8 mouse cellular contexts compared by ENCODE assay signal in genomic region chr12:91589542-91589846, GRCm38 (mm10). TPM values are rescaled to one million over a fixed set of nuclear protein-coding genes. Genes with fewer than 3 reads are reported as not detected.
DNase-seq lines count a peak whose midpoint lies in the region; ATAC-seq and TF ChIP-seq lines count a peak whose summit lies in the region.

No protein-coding gene starts in this region.

- peak overlapping the region; percentile 57 for H3K4me2 ChIP-seq in kidney, postnatal 0 days (ENCODE audit: low read length)
- peak overlapping the region; percentile 65 for H3K4me2 ChIP-seq in hindbrain, postnatal 0 days (ENCODE audit: low read depth, low read length)
- peak overlapping the region; percentile 61 for H3K4me2 ChIP-seq in midbrain, postnatal 0 days (ENCODE audit: low read depth, low read length, poor library complexity, severe bottlenecking)

- ATAC-seq in kidney, postnatal 0 days (replicated peaks; ENCODE audit: low FRiP score, low read depth): no peak
- no peak for ATAC-seq in hindbrain, postnatal 0 days
- ATAC-seq in midbrain, postnatal 0 days (ENCODE audit: low FRiP score): no peak

- peak overlapping the region; percentile 100 for H3K9ac ChIP-seq in kidney, postnatal 0 days (ENCODE audit: low read depth, low read length)
- peak overlapping the region; percentile 99 for H3K9ac ChIP-seq in hindbrain, postnatal 0 days (replicated peaks; ENCODE audit: low read length)
- H3K9ac ChIP-seq in midbrain, postnatal 0 days (replicated peaks; ENCODE audit: low read length, poor library complexity, severe bottlenecking): peak overlapping the region; percentile 100

- H3K9me3 ChIP-seq in kidney, postnatal 0 days (replicated peaks; ENCODE audit: low read length): no peaks in the 10 kb centered on the region
- H3K9me3 ChIP-seq in hindbrain, postnatal 0 days (ENCODE audit: low read length): no peaks in the 10 kb centered on the region
- no peaks in the 10 kb centered on the region for H3K9me3 ChIP-seq in midbrain, postnatal 0 days (ENCODE audit: low read length)

- TF ChIP-seq POLR2A in cortical plate, adult 2 months (IDR thresholded peaks at IDR 0.05; ENCODE audit: extremely low read depth, insufficient read depth, low read length): no peak

- H3K27me3 ChIP-seq in kidney, postnatal 0 days (ENCODE audit: insufficient read depth, low read length): no peaks in the 10 kb centered on the region
- H3K27me3 ChIP-seq in hindbrain, postnatal 0 days (ENCODE audit: insufficient read depth, low read length): no peaks in the 10 kb centered on the region
- H3K27me3 ChIP-seq in midbrain, postnatal 0 days (ENCODE audit: insufficient read depth, low read length): no peaks in the 10 kb centered on the region

- peak overlapping the region; percentile 100 for H3K27ac ChIP-seq in kidney, postnatal 0 days
- H3K27ac ChIP-seq in cortical plate, adult 2 months (ENCODE audit: insufficient read depth, low read length): peak overlapping the region; percentile 88
- H3K27ac ChIP-seq in hindbrain, postnatal 0 days: peak overlapping the region; percentile 99
- H3K27ac ChIP-seq in midbrain, postnatal 0 days (ENCODE audit: low read depth, low read length): peak overlapping the region; percentile 100

- WGBS in kidney, postnatal 0 days: 0% methylated on average over 11 of the region's 11 CpGs
- WGBS in hindbrain, postnatal 0 days: 0% methylated on average over 11 of the region's 11 CpGs
- 0% methylated on average over 10 of the region's 11 CpGs for WGBS in midbrain, postnatal 0 days

- DNase-seq in kidney, postnatal 0 days (ENCODE audit: low spot score): no peak
- no peak for DNase-seq in kidney, postnatal 4 days
- DNase-seq in hindbrain, postnatal 0 days (ENCODE audit: low spot score): no peak
- no peak for DNase-seq in midbrain, postnatal 0 days (ENCODE audit: low spot score)
- DNase-seq in MN1 (ENCODE audit: low spot score): no peak
- DNase-seq in layer of hippocampus, postnatal 10 days (ENCODE audit: low spot score in 2 of 2): no peak
- DNase-seq in urinary bladder, adult 18-20 months (ENCODE audit: low spot score in 2 of 2): no peak

- no peak for TF ChIP-seq CTCF in kidney, postnatal 0 days (IDR thresholded peaks at IDR 0.05; ENCODE audit: low read depth)
- no peak for TF ChIP-seq CTCF in cortical plate, adult 2 months (IDR thresholded peaks at IDR 0.05; ENCODE audit: extremely low read depth, insufficient read depth, low read length)
- no peak for TF ChIP-seq CTCF in hindbrain, postnatal 0 days (IDR thresholded peaks at IDR 0.05; ENCODE audit: low read depth)
- no peak for TF ChIP-seq CTCF in midbrain, postnatal 0 days (IDR thresholded peaks at IDR 0.05)

- peaks cover 12% of the 10 kb centered on the region for H3K4me1 ChIP-seq in kidney, postnatal 0 days (replicated peaks; ENCODE audit: insufficient read depth, low read length)
- peaks cover 3% of the 10 kb centered on the region for H3K4me1 ChIP-seq in cortical plate, adult 2 months (ENCODE audit: control insufficient read depth, insufficient read depth, low read length)
- peaks cover 9% of the 10 kb centered on the region for H3K4me1 ChIP-seq in hindbrain, postnatal 0 days (ENCODE audit: insufficient read depth, low read length)
- H3K4me1 ChIP-seq in midbrain, postnatal 0 days (ENCODE audit: insufficient read depth, low read length): peaks cover 3% of the 10 kb centered on the region; the same call in 1 of the 2 replicates

- no peaks in the 10 kb centered on the region for H3K36me3 ChIP-seq in kidney, postnatal 0 days (ENCODE audit: insufficient read depth, low read length)
- peaks cover 7% of the 10 kb centered on the region; the same call in 1 of the 2 replicates for H3K36me3 ChIP-seq in hindbrain, postnatal 0 days (ENCODE audit: insufficient read depth, low read length)
- H3K36me3 ChIP-seq in midbrain, postnatal 0 days (ENCODE audit: insufficient read depth, low read length): peaks cover 7% of the 10 kb centered on the region; the same call in 1 of the 2 replicates

- H3K4me3 ChIP-seq in kidney, postnatal 0 days (replicated peaks; ENCODE audit: low read depth, low read length): peak overlapping the region; percentile 96
- peak overlapping the region; percentile 84 for H3K4me3 ChIP-seq in cortical plate, adult 2 months (ENCODE audit: insufficient read depth, low read length)
- peak overlapping the region; percentile 68 for H3K4me3 ChIP-seq in hindbrain, postnatal 0 days (ENCODE audit: low read length)
- H3K4me3 ChIP-seq in midbrain, postnatal 0 days (ENCODE audit: low read depth, low read length): peak overlapping the region; percentile 94

RNA-seq across cellular contexts. Expression of gene Gtf2a1, which starts 0.8 kb away (rescaled TPM):
- polyA plus RNA-seq in kidney, postnatal 0 days (2015; fragmentation: Nextera tagmentation; extraction: Ambion mirVana): 29.5 and 34.2 TPM in 2 replicates
- 24.2 and 24.6 TPM in 2 replicates for polyA plus RNA-seq in cortical plate, adult 2 months (2012; rRNA removed)
- total RNA-seq in hindbrain, postnatal 0 days (2014; rRNA removed): 25.0 and 25.6 TPM in 2 replicates
- 35.2 and 35.9 TPM in 2 replicates for polyA plus RNA-seq in hindbrain, postnatal 0 days (2015; fragmentation: Nextera tagmentation; extraction: Ambion mirVana)
- 28.4 and 37.7 TPM in 2 replicates for total RNA-seq in midbrain, postnatal 0 days (2014; rRNA removed)
- polyA plus RNA-seq in midbrain, postnatal 0 days (2015; fragmentation: Nextera tagmentation; extraction: Ambion mirVana): 32.6 and 34.0 TPM in 2 replicates
- total RNA-seq in layer of hippocampus, postnatal 10 days (2021): 10 to 100 TPM; 42.1 to 50.1 TPM
